Mouse (Mus musculus) WW6 (cell line): ENCODE measurements around the gene Gstp2.
"Not testable (repeated sequence)": the region's sequence is repeated elsewhere in the genome, so short reads cannot be mapped to it uniquely, and the experiment has no call there.

Experiments
- DNase-seq: peaks from one replicate; pipeline ENCODE4 v3.0.0-alpha.2; 2013; ENCODE audit warnings: low read depth, low spot score

The Gstp2 gene

DNA sequence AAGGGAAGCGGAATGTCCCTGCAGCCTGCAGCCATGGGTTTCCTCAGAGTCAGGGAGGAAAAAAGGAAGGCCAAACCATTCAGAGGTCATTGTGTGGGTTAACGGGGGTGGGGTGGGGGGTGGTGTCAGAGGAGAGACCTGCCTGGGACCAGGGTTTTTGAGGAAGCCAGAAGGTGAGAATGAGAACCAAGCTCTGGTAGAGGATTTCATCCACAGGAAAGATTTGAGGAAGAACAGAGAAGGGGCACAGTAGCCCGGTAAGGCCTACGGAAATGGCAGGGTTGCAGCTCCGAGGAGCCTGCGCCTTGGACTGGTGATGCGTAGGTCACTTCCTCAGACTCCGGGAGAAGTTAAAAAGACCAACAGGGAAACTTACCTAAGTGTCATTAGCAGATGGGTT is 24.9 kb upstream of the Gstp2 start:
- no peak for DNase-seq

- DNase-seq, result no peak
These were observed 24.5 kb upstream of the Gstp2 start for GRCm38 (mm10) chr19:4070311-4070710.

GRCm38 (mm10) chr19:4068717-4069410 is 23.0 kb upstream of the Gstp2 start:
- DNase-seq, result no peak

DNA sequence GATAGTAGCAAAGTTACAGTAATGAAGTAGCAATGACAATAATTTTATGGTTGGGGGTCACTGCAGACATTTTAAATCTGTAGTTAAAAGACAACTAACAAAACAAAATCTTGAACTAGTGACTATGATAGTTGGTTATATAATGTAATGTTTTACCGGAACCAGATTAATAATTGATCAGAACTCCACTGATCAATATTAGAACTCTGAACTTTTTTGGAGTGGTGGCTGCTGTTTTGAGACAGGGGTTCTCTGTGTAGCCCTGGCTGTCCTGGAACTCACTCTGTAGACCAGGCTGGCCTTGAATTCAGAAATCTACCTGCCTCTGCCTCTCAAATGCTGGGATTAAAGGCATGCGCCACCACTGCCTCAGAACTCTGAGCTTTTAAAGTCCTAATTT is 22.4 kb upstream of the Gstp2 start:
- not testable (repeated sequence) for DNase-seq

GRCm38 (mm10) chr19:4066877-4067276 is 21.1 kb upstream of the Gstp2 start:
- no peak for DNase-seq

DNA sequence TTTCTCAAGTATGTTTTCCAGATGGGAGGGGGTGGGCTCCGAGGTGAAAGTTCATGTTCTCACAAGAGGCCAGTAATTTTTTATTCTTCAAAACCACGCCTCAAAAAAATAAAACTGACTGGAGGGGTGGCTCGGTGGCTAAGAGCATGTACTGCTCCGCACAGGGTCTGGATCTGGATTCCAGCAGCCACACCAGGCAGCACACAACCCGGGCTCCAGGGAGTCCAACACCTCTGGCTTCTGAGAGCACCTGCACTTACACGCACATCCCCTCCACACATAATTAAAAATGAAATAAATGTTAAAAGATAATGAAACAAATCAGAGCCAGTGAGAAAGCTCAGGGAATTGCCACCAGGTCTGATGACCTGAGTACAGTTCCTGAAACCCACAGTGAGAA is 20.5 kb upstream of the Gstp2 start:
- DNase-seq, result no peak

DNA sequence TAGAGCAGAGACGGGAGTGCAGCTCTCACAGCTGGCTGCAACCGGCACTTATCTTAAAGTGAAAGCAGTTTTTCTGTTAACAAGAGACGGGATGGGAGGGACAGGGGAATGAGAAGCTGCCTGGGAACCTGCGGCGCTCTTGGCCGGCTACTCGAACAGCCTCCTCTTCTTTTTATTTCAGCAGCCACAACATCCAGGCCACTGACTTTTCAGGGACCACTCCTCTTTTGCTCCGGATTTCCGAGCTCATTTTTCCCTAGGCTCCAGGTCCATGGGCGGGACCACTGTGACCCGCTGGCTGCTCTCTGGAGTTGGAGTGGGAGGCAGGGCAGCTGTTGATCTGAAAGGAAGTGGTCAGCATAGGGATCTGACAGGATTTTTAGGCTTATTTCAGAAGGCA is 18.7 kb upstream of the Gstp2 start:
- DNase-seq, result not testable (repeated sequence)

GRCm38 (mm10) chr19:4063357-4063756 is 17.5 kb upstream of the Gstp2 start:
- DNase-seq, result not testable (repeated sequence)

DNA sequence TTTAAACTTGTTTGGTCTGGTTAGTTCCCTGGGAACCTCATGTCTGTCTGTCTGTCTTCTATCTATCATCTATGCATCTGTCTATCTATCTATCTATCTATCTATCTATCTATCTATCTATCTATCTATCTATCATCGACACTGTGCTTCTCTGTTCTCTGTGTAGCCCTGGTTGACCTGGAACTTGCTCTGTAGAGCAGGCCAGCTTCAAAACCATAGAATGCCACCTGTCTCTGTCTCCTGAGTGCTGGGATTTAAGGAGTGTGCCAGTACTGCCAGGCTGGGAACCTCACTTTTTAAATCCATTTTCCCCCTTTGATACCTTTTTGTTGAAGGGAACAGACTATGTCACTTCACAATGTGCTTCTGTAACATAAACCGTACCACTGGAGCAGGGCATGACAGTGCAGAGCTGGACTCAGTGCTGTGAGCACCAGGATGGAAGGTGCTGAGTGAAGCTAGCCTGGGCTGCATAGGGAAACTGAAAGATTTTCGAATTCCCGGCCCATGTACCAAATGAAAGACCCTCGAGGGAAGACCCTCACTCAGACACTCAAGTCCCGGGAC is 15.2 kb upstream of the Gstp2 start:
- DNase-seq, result no peak

DNA sequence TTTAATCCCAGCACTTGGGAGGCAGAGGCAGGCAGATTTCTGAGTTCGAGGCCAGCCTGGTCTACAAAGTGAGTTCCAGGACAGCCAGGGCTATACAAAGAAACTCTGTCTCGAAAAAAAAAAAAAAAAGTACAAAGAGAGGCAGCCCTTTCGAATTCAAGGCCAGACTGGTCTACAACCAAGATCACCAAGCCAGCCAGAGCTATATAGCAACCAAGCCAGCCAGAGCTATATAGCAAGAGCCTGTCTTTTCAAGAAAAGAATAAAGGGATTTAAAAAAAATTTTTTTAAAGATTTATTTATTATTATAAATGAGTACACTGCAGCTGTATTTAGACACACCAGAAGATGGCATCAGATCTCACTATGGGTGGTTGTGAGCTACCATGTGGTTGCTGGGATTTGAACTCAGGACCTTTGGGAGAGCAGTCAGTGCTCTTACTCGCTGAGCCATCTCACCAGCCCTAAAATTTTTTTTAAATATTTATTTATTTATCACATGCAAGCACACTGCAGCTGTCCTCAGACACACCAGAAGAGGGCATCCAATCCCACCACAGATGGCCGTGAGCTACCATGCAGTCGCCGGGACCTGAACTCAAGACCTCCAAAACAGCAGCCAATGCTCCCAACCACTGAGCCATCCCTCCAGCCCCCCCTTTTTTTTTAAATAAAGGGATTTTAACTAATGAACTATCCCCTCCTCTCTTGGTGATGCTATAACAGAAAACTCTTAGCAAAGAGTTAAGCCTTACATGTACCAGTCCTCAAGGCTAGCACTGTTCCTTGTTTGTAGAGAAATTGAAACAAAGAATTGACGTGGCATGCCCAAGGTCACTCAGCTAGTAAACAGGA is 14.4 kb upstream of the Gstp2 start:
- not testable (repeated sequence) for DNase-seq

DNA sequence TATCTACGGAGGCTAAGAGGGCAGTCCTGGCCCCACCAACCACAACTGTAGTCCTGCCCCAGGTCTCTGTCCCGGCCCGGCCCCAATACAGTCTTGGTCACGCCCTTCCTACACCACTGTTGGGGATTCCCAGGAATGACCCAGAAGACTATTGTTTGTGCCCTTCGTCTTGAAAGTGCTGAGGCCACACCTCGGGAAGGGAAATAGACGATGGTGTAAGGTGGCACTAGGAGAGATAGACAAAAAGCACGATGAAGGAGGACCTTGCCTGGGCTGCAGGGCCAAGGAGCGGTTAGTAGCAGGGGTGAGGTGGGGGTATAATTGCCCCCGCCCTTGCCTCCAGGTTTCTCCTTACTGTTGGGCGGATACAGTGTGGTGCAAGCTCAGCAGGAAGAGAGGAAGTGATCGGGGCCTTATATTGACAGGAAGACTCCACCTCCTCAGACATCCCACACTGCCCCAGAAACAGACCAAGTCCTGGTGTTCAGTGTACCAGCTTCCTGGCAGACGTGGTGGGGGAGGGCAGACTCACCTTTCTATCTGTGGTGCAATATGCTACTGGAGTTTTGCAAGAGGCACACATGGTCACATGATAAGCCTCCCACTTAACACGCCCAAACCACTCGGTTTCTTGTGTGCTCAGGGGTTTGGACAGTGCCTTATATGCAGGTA is 13.4 kb upstream of the Gstp2 start, which contains the start of gene Gstp3:
Gene Gstp3, minus strand, starts transcription at position 501 of the 672 bp plus-strand sequence.
- DNase-seq, result no peak

GRCm38 (mm10) chr19:4058581-4058980 is 12.8 kb upstream of the Gstp2 start:
- DNase-seq, result no peak

DNA sequence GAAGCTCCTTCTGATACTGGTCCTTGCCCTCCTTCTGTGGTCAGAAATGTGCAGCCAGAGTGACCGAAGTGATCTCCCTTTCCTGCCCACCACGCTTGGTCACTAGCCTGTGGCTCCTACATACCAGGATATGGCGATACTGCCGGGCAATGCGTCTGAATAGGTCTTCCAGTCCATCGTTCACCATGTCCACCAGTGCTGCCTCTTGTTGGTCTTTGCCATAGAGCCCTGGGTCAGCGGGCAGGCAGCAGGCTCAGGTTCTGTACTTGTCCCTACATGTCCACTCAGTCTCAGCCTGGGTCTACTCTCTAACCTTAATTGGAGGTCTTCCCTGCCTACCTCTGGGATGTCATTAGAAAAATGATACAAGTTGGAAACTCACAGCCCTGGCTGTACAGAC is 12.1 kb upstream of the Gstp2 start:
- no peak for DNase-seq

GRCm38 (mm10) chr19:4057389-4057788 is 11.6 kb upstream of the Gstp2 start:
- no peak for DNase-seq

GRCm38 (mm10) chr19:4056727-4057126 is 10.9 kb upstream of the Gstp2 start:
- DNase-seq, result no peak

DNA sequence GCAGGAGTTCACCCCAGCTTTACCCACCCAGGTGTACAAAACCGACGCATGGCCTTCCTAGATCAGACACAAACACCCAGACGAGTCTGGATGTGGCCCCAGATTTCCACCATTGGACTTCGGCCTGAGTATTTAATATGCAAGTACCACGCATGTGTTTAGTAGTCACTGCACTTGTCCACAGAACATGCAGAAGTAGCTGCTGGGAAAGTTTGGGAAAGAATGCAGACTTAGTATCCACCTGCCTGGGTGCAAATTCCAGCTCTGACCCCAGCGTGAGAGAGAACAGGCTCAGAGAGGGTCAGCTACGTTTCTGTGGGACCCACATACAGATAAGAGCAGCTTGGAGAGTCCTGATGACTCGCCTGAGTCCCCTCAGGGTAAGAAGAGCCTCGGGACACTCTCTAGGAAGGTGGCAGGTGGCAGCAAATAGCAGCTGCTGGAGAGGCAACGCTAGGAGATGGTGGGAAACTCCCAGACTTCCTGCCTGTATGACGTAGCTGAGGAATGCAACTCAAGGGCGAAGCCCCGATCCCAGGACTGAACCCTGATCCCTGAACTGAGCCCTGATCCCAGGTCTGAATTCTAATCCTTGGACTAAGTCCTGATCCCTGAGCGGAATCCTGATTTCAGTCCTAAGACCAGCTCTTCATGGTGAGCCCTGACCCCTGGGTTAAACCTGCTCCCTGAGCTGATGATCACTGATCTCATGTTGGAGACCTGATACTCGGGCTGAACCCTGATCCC is 10.3 kb upstream of the Gstp2 start:
- DNase-seq, result no peak

- DNase-seq, result no peak
These were observed 9.6 kb upstream of the Gstp2 start for GRCm38 (mm10) chr19:4055216-4055946.

DNA sequence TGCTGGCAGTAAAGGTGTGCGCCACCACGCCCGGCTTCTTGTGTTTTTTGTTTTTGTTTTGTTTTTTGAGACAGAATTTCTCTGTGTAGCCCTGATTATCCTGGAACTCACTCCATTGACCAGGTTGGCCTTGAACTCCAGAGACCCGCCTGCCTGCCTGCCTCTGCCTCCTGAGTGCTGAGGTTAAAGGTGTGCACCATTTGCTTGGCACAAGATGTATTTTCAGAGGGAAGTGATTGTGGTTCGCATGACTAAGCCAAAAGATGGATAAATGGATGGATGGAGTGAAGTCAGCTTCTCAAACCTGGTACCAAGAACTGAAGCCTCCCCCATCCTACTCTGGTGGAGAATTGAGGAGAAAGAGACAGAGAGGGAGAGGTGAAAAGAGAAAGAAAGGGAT is 8.8 kb upstream of the Gstp2 start:
- DNase-seq, result no peak

DNA sequence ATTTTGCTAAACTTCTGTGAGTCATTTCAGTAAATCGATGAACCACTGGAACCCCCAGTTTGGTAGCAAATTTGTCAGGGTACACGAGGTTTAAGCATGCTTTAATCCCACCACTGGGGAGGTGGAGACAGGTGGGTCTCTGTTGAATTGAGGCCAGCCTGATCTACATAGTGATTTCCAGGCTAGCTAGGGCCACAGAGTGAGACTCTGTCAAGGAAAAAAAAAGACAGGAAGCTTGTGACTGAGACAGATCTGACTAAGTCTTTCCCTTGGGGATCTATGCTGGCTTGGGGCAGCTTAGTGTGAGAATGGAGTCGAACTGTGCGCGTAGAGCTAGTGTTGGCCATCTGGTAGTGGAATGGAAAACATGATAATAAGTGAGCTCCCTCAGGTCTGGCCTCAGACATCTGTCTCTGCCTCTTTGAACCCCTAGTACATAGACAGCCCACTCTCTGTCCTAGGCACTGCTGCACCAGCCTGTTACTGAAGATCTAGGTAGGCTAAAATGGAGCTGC is 6.8 kb upstream of the Gstp2 start:
- DNase-seq, result no peak

GRCm38 (mm10) chr19:4051741-4052515 is 6.1 kb upstream of the Gstp2 start:
- DNase-seq, result no peak
